ENCODE assay signal across 8 mouse cellular contexts in the genomic region with DNA sequence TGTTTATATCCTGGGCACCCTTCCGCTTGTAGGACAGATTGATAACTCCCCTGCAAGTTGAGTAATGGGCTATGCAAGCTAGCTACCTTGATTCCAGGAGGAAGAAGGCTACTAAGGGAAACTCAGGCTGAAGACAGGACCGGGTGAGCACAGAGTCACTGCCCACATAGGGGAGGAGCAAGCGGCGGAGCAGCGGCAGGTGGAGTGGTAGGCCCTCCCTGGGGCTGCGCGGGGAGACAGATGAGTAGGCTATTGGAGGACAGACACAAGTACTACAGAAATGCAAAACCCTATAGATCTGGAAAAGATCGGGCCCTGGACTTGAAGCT. TPM values are rescaled to one million over a fixed set of nuclear protein-coding genes. Genes with fewer than 3 reads are reported as not detected.
A peak's percentile ranks its signal among the peaks of the same experiment; 100 is the strongest.
DNase-seq lines count a peak whose midpoint lies in the region; ATAC-seq and TF ChIP-seq lines count a peak whose summit lies in the region.

No protein-coding gene starts in this region.

- 7% methylated on average over 8 of the region's 8 CpGs for WGBS in heart, embryonic 12.5 days
- 7% methylated on average over 8 of the region's 8 CpGs for WGBS in hindbrain, embryonic 10.5 days
- 5% methylated on average over 8 of the region's 8 CpGs for WGBS in limb, embryonic 11.5 days
- 8% methylated on average over 8 of the region's 8 CpGs for WGBS in midbrain, embryonic 12.5 days

- peak overlapping the region; percentile 91 for H3K4me2 ChIP-seq in heart, embryonic 12.5 days
- H3K4me2 ChIP-seq in limb, embryonic 11.5 days (ENCODE audit: low read depth, severe bottlenecking): peak overlapping the region; percentile 65
- peak overlapping the region; percentile 63 for H3K4me2 ChIP-seq in midbrain, embryonic 12.5 days (replicated peaks)

- no peak for DNase-seq in heart, postnatal 14 days
- peak; percentile 33 for DNase-seq in hindbrain, embryonic 10.5 days (ENCODE audit: low spot score)
- DNase-seq in limb, embryonic 11.5 days (ENCODE audit: low spot score): peak; percentile 53
- DNase-seq in thymus, postnatal 14 days: peak; percentile 32
- DNase-seq in layer of hippocampus, adult 8-10 months (ENCODE audit: low spot score in 2 of 2): no peak

- peak overlapping the region; percentile 53 for H3K4me3 ChIP-seq in heart, embryonic 12.5 days
- peak overlapping the region; percentile 63 for H3K4me3 ChIP-seq in bone marrow macrophage, adult 2 months (ENCODE audit: insufficient read depth, low read length)
- H3K4me3 ChIP-seq in hindbrain, embryonic 10.5 days: peak overlapping the region; percentile 56
- H3K4me3 ChIP-seq in limb, embryonic 11.5 days (ENCODE audit: low read depth, low read length): peak overlapping the region; percentile 24
- H3K4me3 ChIP-seq in midbrain, embryonic 12.5 days: peak overlapping the region; percentile 44

- no peaks in the 10 kb centered on the region; the same call in 1 of the 2 replicates for H3K27me3 ChIP-seq in heart, embryonic 12.5 days (replicated peaks)
- peaks cover 8% of the 10 kb centered on the region; the same call in 1 of the 2 replicates for H3K27me3 ChIP-seq in hindbrain, embryonic 10.5 days (ENCODE audit: insufficient read depth, poor library complexity, severe bottlenecking)
- 0 out of 2 replicates have a peak, but pooled peaks cover 2% of the 10 kb centered on the region for H3K27me3 ChIP-seq in limb, embryonic 11.5 days (ENCODE audit: control insufficient read depth, insufficient read depth, low read length)
- H3K27me3 ChIP-seq in midbrain, embryonic 12.5 days: peaks cover 8% of the 10 kb centered on the region; the same call in 1 of the 2 replicates

- peaks cover 3% of the 10 kb centered on the region for H3K9me3 ChIP-seq in heart, embryonic 12.5 days (replicated peaks)
- H3K9me3 ChIP-seq in hindbrain, embryonic 10.5 days: no peaks in the 10 kb centered on the region
- no peaks in the 10 kb centered on the region for H3K9me3 ChIP-seq in limb, embryonic 11.5 days (ENCODE audit: control insufficient read depth, low read length)
- no peaks in the 10 kb centered on the region for H3K9me3 ChIP-seq in midbrain, embryonic 12.5 days

- ATAC-seq in heart, embryonic 12.5 days (ENCODE audit: insufficient number of reproducible peaks, low FRiP score): peak; percentile 51; the same call in 1 of the 2 replicates
- no peak for ATAC-seq in limb, embryonic 11.5 days (ENCODE audit: insufficient number of reproducible peaks, low FRiP score, low TSS enrichment, low read depth)
- ATAC-seq in midbrain, embryonic 12.5 days (ENCODE audit: low FRiP score, low read depth): peak; percentile 49

- H3K36me3 ChIP-seq in heart, embryonic 12.5 days: no peaks in the 10 kb centered on the region
- H3K36me3 ChIP-seq in hindbrain, embryonic 10.5 days: no peaks in the 10 kb centered on the region
- no peaks in the 10 kb centered on the region for H3K36me3 ChIP-seq in limb, embryonic 11.5 days (ENCODE audit: control insufficient read depth, insufficient read depth, low read length)
- no peaks in the 10 kb centered on the region for H3K36me3 ChIP-seq in midbrain, embryonic 12.5 days

- TF ChIP-seq POLR2A in bone marrow macrophage, adult 2 months (IDR thresholded peaks at IDR 0.05; ENCODE audit: borderline replicate concordance, low read depth, low read length): no peak

- no peak for TF ChIP-seq CTCF in bone marrow macrophage, adult 2 months (IDR thresholded peaks at IDR 0.05; ENCODE audit: low read depth, low read length)

- H3K4me1 ChIP-seq in heart, embryonic 12.5 days (replicated peaks): no peaks in the 10 kb centered on the region
- peaks cover 3% of the 10 kb centered on the region; the same call in 1 of the 2 replicates for H3K4me1 ChIP-seq in bone marrow macrophage, adult 2 months (ENCODE audit: control insufficient read depth, insufficient read depth, low read length)
- peaks cover 10% of the 10 kb centered on the region for H3K4me1 ChIP-seq in hindbrain, embryonic 10.5 days (replicated peaks)
- no peaks in the 10 kb centered on the region for H3K4me1 ChIP-seq in limb, embryonic 11.5 days (ENCODE audit: control insufficient read depth, insufficient read depth, low read length)
- 0 out of 2 replicates have a peak, but pooled peaks cover 3% of the 10 kb centered on the region for H3K4me1 ChIP-seq in midbrain, embryonic 12.5 days

- no peak overlapping the region for H3K27ac ChIP-seq in heart, embryonic 12.5 days (ENCODE audit: poor library complexity, severe bottlenecking)
- H3K27ac ChIP-seq in bone marrow macrophage, adult 2 months (ENCODE audit: insufficient read depth, low read depth, low read length): peak overlapping the region; percentile 9; the same call in 1 of the 2 replicates
- no peak overlapping the region for H3K27ac ChIP-seq in hindbrain, embryonic 10.5 days
- no peak overlapping the region for H3K27ac ChIP-seq in limb, embryonic 11.5 days (replicated peaks; ENCODE audit: low read depth, low read length)
- H3K27ac ChIP-seq in midbrain, embryonic 12.5 days (replicated peaks): no peak overlapping the region

- intact Hi-C loops in heart, postnatal 14 days (cut with DNase I): no loop called here

- H3K9ac ChIP-seq in heart, embryonic 12.5 days: peak overlapping the region; percentile 68
- H3K9ac ChIP-seq in limb, embryonic 11.5 days (ENCODE audit: low read length): no peak overlapping the region
- peak overlapping the region; percentile 46; the same call in 1 of the 2 replicates for H3K9ac ChIP-seq in midbrain, embryonic 12.5 days (replicated peaks)

RNA-seq across cellular contexts. Expression of a gene that starts 10.7 kb away (rescaled TPM):
- polyA plus RNA-seq in heart, embryonic 12.5 days (2016; fragmentation: Nextera tagmentation; extraction: Ambion mirVana): 29.7 and 31.0 TPM in 2 replicates
- 10 to 100 TPM in 1 of 2 experiments, 1 to 10 TPM in 1; 9.9 to 14.8 TPM for total RNA-seq in heart, postnatal 14 days (2021)
- polyA plus RNA-seq in bone marrow macrophage, adult 2 months (2012; ENCODE audit: insufficient read depth, insufficient read length, missing spikeins): 38.3 and 39.8 TPM in 2 replicates
- 18.6 and 21.6 TPM in 2 replicates for polyA plus RNA-seq in hindbrain, embryonic 10.5 days (2016; fragmentation: Nextera tagmentation; extraction: Ambion mirVana)
- 28.2 and 29.2 TPM in 2 replicates for polyA plus RNA-seq in limb, embryonic 11.5 days (2014; fragmentation: Nextera tagmentation; extraction: Ambion mirVana)
- 36.2 and 38.7 TPM in 2 replicates for polyA plus RNA-seq in midbrain, embryonic 12.5 days (2016; fragmentation: Nextera tagmentation; extraction: Ambion mirVana)
- total RNA-seq in layer of hippocampus, adult 8-10 months (2022): 10 to 100 TPM; 40.1 to 64.3 (median 47.5) TPM

RNA-seq across cellular contexts. Expression of a gene that starts 24.8 kb away (rescaled TPM):
- polyA plus RNA-seq in heart, embryonic 12.5 days (2016; fragmentation: Nextera tagmentation; extraction: Ambion mirVana): 0.11 and 0.21 TPM in 2 replicates
- total RNA-seq in heart, postnatal 14 days (2021): under 1 TPM in 1 of 2 experiments, not detected in 1; 0.24 TPM
- polyA plus RNA-seq in bone marrow macrophage, adult 2 months (2012; ENCODE audit: insufficient read depth, insufficient read length, missing spikeins): 0.39 TPM in 1 of 2 replicates, not detected in the other
- polyA plus RNA-seq in hindbrain, embryonic 10.5 days (2016; fragmentation: Nextera tagmentation; extraction: Ambion mirVana): not detected in 2 replicates
- 0.13 TPM in 1 of 2 replicates, not detected in the other for polyA plus RNA-seq in limb, embryonic 11.5 days (2014; fragmentation: Nextera tagmentation; extraction: Ambion mirVana)
- polyA plus RNA-seq in midbrain, embryonic 12.5 days (2016; fragmentation: Nextera tagmentation; extraction: Ambion mirVana): 0.17 and 0.21 TPM in 2 replicates
- not detected for total RNA-seq in layer of hippocampus, adult 8-10 months (2022)

RNA-seq across cellular contexts. Expression of a gene that starts 32.4 kb away (rescaled TPM):
- not detected in 2 replicates for polyA plus RNA-seq in heart, embryonic 12.5 days (2016; fragmentation: Nextera tagmentation; extraction: Ambion mirVana)
- total RNA-seq in heart, postnatal 14 days (2021): not detected
- not detected in 2 replicates for polyA plus RNA-seq in bone marrow macrophage, adult 2 months (2012; ENCODE audit: insufficient read depth, insufficient read length, missing spikeins)
- polyA plus RNA-seq in hindbrain, embryonic 10.5 days (2016; fragmentation: Nextera tagmentation; extraction: Ambion mirVana): not detected in 2 replicates
- not detected in 2 replicates for polyA plus RNA-seq in limb, embryonic 11.5 days (2014; fragmentation: Nextera tagmentation; extraction: Ambion mirVana)
- not detected in 2 replicates for polyA plus RNA-seq in midbrain, embryonic 12.5 days (2016; fragmentation: Nextera tagmentation; extraction: Ambion mirVana)
- total RNA-seq in layer of hippocampus, adult 8-10 months (2022): not detected

Comparison
In these comparisons a context has a peak if more than half of its experiments do, and no peak if none do; other contexts are left out.
1. DNase-seq: peak in hindbrain, embryonic 10.5 days (single experiment), limb, embryonic 11.5 days (single experiment) and thymus, postnatal 14 days (single experiment); none in heart, postnatal 14 days (0 of 2) and layer of hippocampus, adult 8-10 months (0 of 2).
2. Peak in every context shown above with its lines, with median percentiles within 50 percentile points of each other: H3K4me2 ChIP-seq and H3K4me3 ChIP-seq.